Mouse (Mus musculus) embryonic fibroblast, embryonic 13.5 days (primary cell): Measurements from ENCODE around the gene Pdcd6ip.

Source experiments
- CTCF ChIP-seq: IDR thresholded peaks from 2 replicates; pipeline ENCODE4 v1.5.1; 2011; ENCODE audit warnings: mild to moderate bottlenecking, control low read depth, low read length, moderate library complexity, borderline replicate concordance; ENCODE audit not compliant: insufficient read depth
- POLR2A ChIP-seq: IDR thresholded peaks from 2 replicates; pipeline ENCODE4 v1.6.1; 2011; ENCODE audit warnings: low read depth, mild to moderate bottlenecking, control low read depth, low read length, moderate library complexity

DNA sequence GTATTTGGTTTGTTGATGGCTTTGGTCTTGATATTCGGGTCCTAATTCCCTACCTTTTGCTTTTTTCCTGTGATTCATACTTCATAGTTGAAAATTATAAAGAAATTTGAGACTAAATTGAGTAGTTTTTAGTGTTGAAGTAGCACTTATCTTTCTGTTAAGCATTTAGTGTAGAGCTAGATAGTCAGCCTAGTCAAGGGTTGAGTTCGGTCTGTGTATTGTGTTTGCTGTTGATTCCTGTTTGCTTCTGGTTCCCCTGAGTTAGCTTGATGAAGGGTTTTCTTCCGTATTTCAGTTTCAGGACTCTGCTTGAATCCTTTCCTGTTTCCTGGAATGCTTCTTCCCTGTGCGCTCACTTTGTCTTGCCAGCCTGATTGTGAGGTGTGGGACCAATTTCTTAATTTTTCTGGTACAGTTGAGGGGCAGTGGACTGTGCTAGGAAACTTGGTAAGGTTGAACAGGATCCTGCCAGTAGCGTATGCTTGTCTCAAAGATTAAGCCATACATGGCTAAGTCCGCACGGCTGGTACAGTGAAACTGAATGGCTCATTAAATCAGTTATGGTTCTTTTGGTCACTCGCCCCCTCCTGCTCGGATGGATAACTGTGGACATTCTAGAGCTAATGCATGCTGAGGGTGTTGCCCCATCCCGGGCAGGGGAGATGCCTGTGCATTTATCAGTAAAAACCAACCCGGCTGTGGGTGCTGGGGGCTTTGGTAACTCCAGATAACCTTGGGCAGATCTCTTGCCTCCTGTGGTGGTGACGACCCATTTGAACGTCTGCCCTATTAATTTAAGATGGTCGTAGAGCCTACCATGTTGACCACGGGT lies 48.0 kb upstream of the Pdcd6ip start:
- TF ChIP-seq CTCF (no peak), POLR2A (no peak)
